Mouse (Mus musculus) layer of hippocampus, postnatal 25 days (tissue): ENCODE data around the gene Mbd6. TPM values are rescaled to one million over a fixed set of nuclear protein-coding genes. Genes with fewer than 3 reads are reported as not detected.
"Not testable (repeated sequence)": the region's sequence is repeated elsewhere in the genome, so short reads cannot be mapped to it uniquely, and the experiment has no call there.

Experiments used
- DNase-seq, 2 experiments: peaks; one replicate each; pipeline ENCODE4 v3.0.0; 2022; ENCODE audit warnings: mixed read lengths in 2 of 2, low spot score in 1 of 2; ENCODE audit errors: extremely low spot score in 1 of 2
- total RNA-seq, 2 experiments: library from RNA; stranded (reverse); gene quantifications; 2 replicates each; pipeline ENCODE4 v1.2.3; 2021

The Mbd6 gene
- total RNA-seq, 2 experiments from 2014 or later = 31.8 to 53.9 TPM

- DNase-seq = not testable (repeated sequence)
Measured at GRCm38 (mm10) chr10:127313516-127313915, 24.7 kb upstream of the Mbd6 start.

DNA sequence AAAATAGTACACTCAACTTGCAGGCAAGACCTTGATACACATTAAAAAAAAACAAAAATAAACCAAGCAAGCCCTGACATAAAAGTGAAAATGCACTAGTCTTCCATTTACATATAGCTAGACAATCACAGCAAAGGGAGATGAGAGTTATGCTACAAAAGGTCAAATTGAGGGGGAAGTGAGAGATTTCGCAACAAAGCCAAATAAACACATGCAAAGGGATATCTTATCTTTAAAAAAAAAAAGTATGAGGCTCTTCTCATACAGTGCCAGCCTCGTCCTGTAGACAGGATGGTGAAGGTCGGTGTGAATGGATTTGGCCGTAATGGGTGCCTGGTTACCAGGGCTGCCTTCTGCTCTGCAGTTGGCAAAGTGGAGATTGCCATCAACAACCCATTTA lies 24.0 kb upstream of the Mbd6 start:
- DNase-seq = no peak

GRCm38 (mm10) chr10:127312356-127312676 lies 23.5 kb upstream of the Mbd6 start:
- peak; percentile 51 to 85 for DNase-seq

GRCm38 (mm10) chr10:127311476-127312355 lies 22.9 kb upstream of the Mbd6 start, which contains the start of gene Mars:
Gene Mars (minus strand): TSS chr10:127311786.
- peak; percentile 81 to 84 for DNase-seq

GRCm38 (mm10) chr10:127310523-127311475 lies 22.0 kb upstream of the Mbd6 start:
- no peak for DNase-seq

GRCm38 (mm10) chr10:127309167-127309566 lies 20.3 kb upstream of the Mbd6 start:
- DNase-seq = not testable (repeated sequence)

- DNase-seq = no peak
Measured at GRCm38 (mm10) chr10:127303136-127303535, 14.3 kb upstream of the Mbd6 start.

- no peak for DNase-seq
Measured at GRCm38 (mm10) chr10:127300361-127300760, 11.5 kb upstream of the Mbd6 start.

GRCm38 (mm10) chr10:127297015-127297871 lies 8.4 kb upstream of the Mbd6 start:
- no peak for DNase-seq

- DNase-seq = no peak
Measured at GRCm38 (mm10) chr10:127295986-127296794, 7.4 kb upstream of the Mbd6 start.

GRCm38 (mm10) chr10:127294895-127295510 lies 6.2 kb upstream of the Mbd6 start:
- no peak for DNase-seq

- DNase-seq = no peak
Measured at GRCm38 (mm10) chr10:127293590-127294113, 4.8 kb upstream of the Mbd6 start.

GRCm38 (mm10) chr10:127292987-127293538 lies 4.2 kb upstream of the Mbd6 start:
- no peak for DNase-seq

- no peak for DNase-seq
Measured at GRCm38 (mm10) chr10:127291881-127292638, 3.2 kb upstream of the Mbd6 start.

- DNase-seq = no peak
Measured at GRCm38 (mm10) chr10:127290930-127291880, 2.4 kb upstream of the Mbd6 start.

GRCm38 (mm10) chr10:127290307-127290929 lies 1.6 kb upstream of the Mbd6 start:
- peak; percentile 97 for DNase-seq
